Mouse (Mus musculus): ENCODE data around the gene Rnf157. TPM values are rescaled to one million over a fixed set of nuclear protein-coding genes. Genes with fewer than 3 reads are reported as not detected.

The Rnf157 gene
- polyA plus RNA-seq, 2 experiments, result 17.3 to 20.1 TPM

GRCm38 (mm10) chr11:116418841-116419462 lies 6.1 kb upstream of the Rnf157 start:
- Histone ChIP-seq H3K4me3 (replicated peaks; ENCODE audit: low read length) (no peak overlapping the region), H3K36me3 (ENCODE audit: control insufficient read depth, insufficient read depth, low read length) (no peaks in the 10 kb centered on the region), H3K9ac (ENCODE audit: low read depth, low read length, severe bottlenecking) (no peak overlapping the region), H3K4me2 (replicated peaks; ENCODE audit: low read depth, low read length, severe bottlenecking) (no peak overlapping the region), H3K27me3 (ENCODE audit: control insufficient read depth, insufficient read depth, low read length) (no peaks in the 10 kb centered on the region), H3K4me1 (ENCODE audit: control insufficient read depth, insufficient read depth, low read length) (peaks cover 14% of the 10 kb centered on the region), H3K9me3 (ENCODE audit: control insufficient read depth, low read length) (no peaks in the 10 kb centered on the region), H3K27ac (replicated peaks; ENCODE audit: low read depth, low read length) (peak overlapping the region; percentile 77)
- no peak for TF ChIP-seq POLR2A (IDR thresholded peaks at IDR 0.05; ENCODE audit: borderline replicate concordance, extremely low read depth, insufficient read depth, insufficient read length)
- 76% methylated on average over 6 of the region's 6 CpGs for WGBS
- DNase-seq (ENCODE audit: low spot score) (no peak), ATAC-seq (ENCODE audit: low FRiP score, low read depth) (no peak)

GRCm38 (mm10) chr11:116418194-116418840 lies 5.5 kb upstream of the Rnf157 start:
- ATAC-seq (ENCODE audit: low FRiP score, low read depth) (peak; percentile 73; the same call in 1 of the 2 replicates), DNase-seq (ENCODE audit: low spot score) (peak; percentile 67)
- no peaks in the 10 kb centered on the region for H3K36me3 ChIP-seq (ENCODE audit: control insufficient read depth, insufficient read depth, low read length)
- no peaks in the 10 kb centered on the region for H3K27me3 ChIP-seq (ENCODE audit: control insufficient read depth, insufficient read depth, low read length)
- no peak overlapping the region for H3K9ac ChIP-seq (ENCODE audit: low read depth, low read length, severe bottlenecking)
- peaks cover 16% of the 10 kb centered on the region for H3K4me1 ChIP-seq (ENCODE audit: control insufficient read depth, insufficient read depth, low read length)
- H3K4me3 ChIP-seq (replicated peaks; ENCODE audit: low read length), result no peak overlapping the region
- no peak overlapping the region for H3K4me2 ChIP-seq (replicated peaks; ENCODE audit: low read depth, low read length, severe bottlenecking)
- TF ChIP-seq POLR2A (IDR thresholded peaks at IDR 0.05; ENCODE audit: borderline replicate concordance, extremely low read depth, insufficient read depth, insufficient read length), result no peak
- H3K27ac ChIP-seq (replicated peaks; ENCODE audit: low read depth, low read length), result peak overlapping the region; percentile 77
- H3K9me3 ChIP-seq (ENCODE audit: control insufficient read depth, low read length), result no peaks in the 10 kb centered on the region
- 0% methylated on average over 2 of the region's 2 CpGs for WGBS

- ATAC-seq (ENCODE audit: low FRiP score, low read depth), result no peak
- no peak overlapping the region for H3K27ac ChIP-seq (replicated peaks; ENCODE audit: low read depth, low read length)
Measured at GRCm38 (mm10) chr11:116417054-116417453, 4.2 kb upstream of the Rnf157 start.

GRCm38 (mm10) chr11:116416196-116416943 lies 3.5 kb upstream of the Rnf157 start:
- no peak for DNase-seq (ENCODE audit: low spot score)
- Histone ChIP-seq H3K9ac (ENCODE audit: low read depth, low read length, severe bottlenecking) (no peak overlapping the region), H3K27ac (replicated peaks; ENCODE audit: low read depth, low read length) (no peak overlapping the region), H3K4me3 (replicated peaks; ENCODE audit: low read length) (no peak overlapping the region), H3K4me2 (replicated peaks; ENCODE audit: low read depth, low read length, severe bottlenecking) (no peak overlapping the region), H3K36me3 (ENCODE audit: control insufficient read depth, insufficient read depth, low read length) (no peaks in the 10 kb centered on the region), H3K4me1 (ENCODE audit: control insufficient read depth, insufficient read depth, low read length) (peaks cover 25% of the 10 kb centered on the region), H3K9me3 (ENCODE audit: control insufficient read depth, low read length) (no peaks in the 10 kb centered on the region), H3K27me3 (ENCODE audit: control insufficient read depth, insufficient read depth, low read length) (no peaks in the 10 kb centered on the region)
- TF ChIP-seq POLR2A (IDR thresholded peaks at IDR 0.05; ENCODE audit: borderline replicate concordance, extremely low read depth, insufficient read depth, insufficient read length), result no peak
- no peak for ATAC-seq (ENCODE audit: low FRiP score, low read depth)
- 54% methylated on average over 6 of the region's 6 CpGs for WGBS

More at GRCm38 (mm10) chr11:116417054-116417453, 4.2 kb upstream of the Rnf157 start:
- Histone ChIP-seq H3K9ac (ENCODE audit: low read depth, low read length, severe bottlenecking) (no peak overlapping the region), H3K4me2 (replicated peaks; ENCODE audit: low read depth, low read length, severe bottlenecking) (no peak overlapping the region), H3K4me3 (replicated peaks; ENCODE audit: low read length) (no peak overlapping the region), H3K27me3 (ENCODE audit: control insufficient read depth, insufficient read depth, low read length) (no peaks in the 10 kb centered on the region), H3K4me1 (ENCODE audit: control insufficient read depth, insufficient read depth, low read length) (peaks cover 20% of the 10 kb centered on the region), H3K9me3 (ENCODE audit: control insufficient read depth, low read length) (no peaks in the 10 kb centered on the region), H3K36me3 (ENCODE audit: control insufficient read depth, insufficient read depth, low read length) (no peaks in the 10 kb centered on the region)
- no peak for TF ChIP-seq POLR2A (IDR thresholded peaks at IDR 0.05; ENCODE audit: borderline replicate concordance, extremely low read depth, insufficient read depth, insufficient read length)
- DNase-seq (ENCODE audit: low spot score), result no peak
- WGBS, result 93% methylated on average over 5 of the region's 5 CpGs

GRCm38 (mm10) chr11:116413631-116414022 lies 795 bp upstream of the Rnf157 start:
- Histone ChIP-seq H3K4me3 (replicated peaks; ENCODE audit: low read length) (peak overlapping the region; percentile 78), H3K4me1 (ENCODE audit: control insufficient read depth, insufficient read depth, low read length) (peaks cover 21% of the 10 kb centered on the region), H3K9me3 (ENCODE audit: control insufficient read depth, low read length) (no peaks in the 10 kb centered on the region), H3K9ac (ENCODE audit: low read depth, low read length, severe bottlenecking) (peak overlapping the region; percentile 83; the same call in 1 of the 2 replicates), H3K27me3 (ENCODE audit: control insufficient read depth, insufficient read depth, low read length) (no peaks in the 10 kb centered on the region), H3K36me3 (ENCODE audit: control insufficient read depth, insufficient read depth, low read length) (no peaks in the 10 kb centered on the region), H3K27ac (replicated peaks; ENCODE audit: low read depth, low read length) (no peak overlapping the region), H3K4me2 (replicated peaks; ENCODE audit: low read depth, low read length, severe bottlenecking) (peak overlapping the region; percentile 100)
- no peak for DNase-seq (ENCODE audit: low spot score)
- ATAC-seq (ENCODE audit: low FRiP score, low read depth), result no peak
- 73% methylated on average over 4 of the region's 4 CpGs for WGBS
- no peak for TF ChIP-seq POLR2A (IDR thresholded peaks at IDR 0.05; ENCODE audit: borderline replicate concordance, extremely low read depth, insufficient read depth, insufficient read length)
